Mouse (Mus musculus) heart, postnatal 0 days (tissue): Measurements from ENCODE around the gene Tmem104. TPM values are rescaled to one million over a fixed set of nuclear protein-coding genes. Genes with fewer than 3 reads are reported as not detected.

Experiments
- ATAC-seq: fragments of 200-750 bp; cut with Nextera tagmentation; 2 replicates; pipeline ENCODE4 v1.8.0; 2017; ENCODE audit warnings: low read depth, moderate number of reproducible peaks, moderate library complexity; ENCODE audit not compliant: insufficient read depth
- DNase-seq: peaks from one replicate; pipeline ENCODE4 v3.0.0-alpha.2; 2016; ENCODE audit warnings: low spot score
- H3K27ac ChIP-seq: fragments of 300-500 bp; sonication (generic); 2 replicates; pipeline ENCODE4 v1.5.1; 2014; ENCODE audit warnings: low read depth, mild to moderate bottlenecking
- H3K27me3 ChIP-seq: fragments of 300-500 bp; sonication (generic); 2 replicates; pipeline ENCODE4 v1.6.1; 2014; ENCODE audit warnings: low read length, mixed read lengths; ENCODE audit not compliant: control insufficient read depth, insufficient read depth
- H3K36me3 ChIP-seq: fragments of 300-500 bp; sonication (generic); replicated peaks from 2 replicates; pipeline ENCODE4 v1.6.1; 2014; ENCODE audit warnings: low read length, mixed read lengths; ENCODE audit not compliant: control insufficient read depth, insufficient read depth
- H3K4me1 ChIP-seq: fragments of 300-500 bp; sonication (generic); 2 replicates; pipeline ENCODE4 v1.6.1; 2014; ENCODE audit warnings: antibody characterized with exemption; ENCODE audit not compliant: control insufficient read depth, insufficient read depth
- H3K4me2 ChIP-seq: fragments of 300-500 bp; sonication (generic); 2 replicates; pipeline ENCODE4 v1.6.1; 2014; ENCODE audit warnings: low read depth, mild to moderate bottlenecking, low read length, moderate library complexity
- H3K4me3 ChIP-seq: fragments of 300-500 bp; sonication (generic); 2 replicates; pipeline ENCODE4 v1.5.1; 2014; ENCODE audit warnings: low read depth, low read length
- H3K9ac ChIP-seq: fragments of 300-500 bp; sonication (generic); replicated peaks from 2 replicates; pipeline ENCODE4 v1.6.1; 2014; ENCODE audit warnings: low read depth, low read length, mixed read lengths
- H3K9me3 ChIP-seq: fragments of 300-500 bp; sonication (generic); replicated peaks from 2 replicates; pipeline ENCODE4 v1.6.1; 2016; ENCODE audit warnings: low read length; ENCODE audit not compliant: control insufficient read depth
- CTCF ChIP-seq: IDR thresholded peaks from 2 replicates; pipeline ENCODE4 v1.5.1; 2016; ENCODE audit warnings: antibody characterized with exemption, control low read depth, low read depth
- EP300 ChIP-seq: IDR thresholded peaks from 2 replicates; pipeline ENCODE4 v1.6.1; 2016; ENCODE audit warnings: antibody characterized with exemption, low read depth
- WGBS: fragments of 180-500 bp; shearing (Covaris S2); extraction: QIAGEN DNeasy Blood & Tissue Kit; methylation state at CpG from one replicate; pipeline ENCODE4 v1.1.7; 2014; 5-methylcytosine and 5-hydroxymethylcytosine counted together
- polyA plus RNA-seq: library from polyadenylated mRNA; unstranded; fragments of >200 nt; fragmentation: Nextera tagmentation; extraction: Ambion mirVana; gene quantifications from 2 replicates; pipeline ENCODE4 v1.2.1, GENCODE M21; 2015
- total RNA-seq: library from RNA; depleted of rRNA; stranded (reverse); fragments of >200 nt; gene quantifications from 2 replicates; pipeline ENCODE4 v1.2.3, GENCODE M21; 2014; ENCODE audit warnings: low replicate concordance

Tmem104 gene
- total and polyA plus RNA-seq, 2 experiments from 2014 or later, result 4.1 to 6.4 TPM

- H3K27me3 ChIP-seq, result no peaks in the 10 kb centered on the region
- H3K27ac ChIP-seq, result peak overlapping the region; percentile 24; the same call in 1 of the 2 replicates
- no peak overlapping the region for H3K4me2 ChIP-seq
- ATAC-seq (no peak), DNase-seq (no peak)
- H3K9ac ChIP-seq, result no peak overlapping the region
- H3K36me3 ChIP-seq, result no peaks in the 10 kb centered on the region
- WGBS, result 64% methylated on average over 8 of the region's 8 CpGs
- H3K9me3 ChIP-seq, result no peaks in the 10 kb centered on the region
- TF ChIP-seq CTCF, result no peak
- no peak overlapping the region for H3K4me3 ChIP-seq
- H3K4me1 ChIP-seq, result peaks cover 7% of the 10 kb centered on the region
Observed at GRCm38 (mm10) chr11:115282295-115282694, 95.0 kb downstream of the Tmem104 start.

- H3K9ac ChIP-seq, result no peak overlapping the region
- H3K4me1 ChIP-seq, result peaks cover 3% of the 10 kb centered on the region
- H3K4me3 ChIP-seq, result no peak overlapping the region
- ATAC-seq, result peak; percentile 23; the same call in 1 of the 2 replicates
- no peaks in the 10 kb centered on the region for H3K9me3 ChIP-seq
- no peak overlapping the region for H3K27ac ChIP-seq
- TF ChIP-seq CTCF (no peak), EP300 (no peak)
- 73% methylated on average over 8 of the region's 8 CpGs for WGBS
- H3K36me3 ChIP-seq, result no peaks in the 10 kb centered on the region
- H3K4me2 ChIP-seq, result no peak overlapping the region
- DNase-seq, result no peak
- H3K27me3 ChIP-seq, result no peaks in the 10 kb centered on the region
Observed at GRCm38 (mm10) chr11:115282723-115283485, 95.6 kb downstream of the Tmem104 start.

GRCm38 (mm10) chr11:115283486-115283765 lies 96.1 kb downstream of the Tmem104 start:
- WGBS, result 62% methylated on average over 9 of the region's 9 CpGs
- Histone ChIP-seq H3K36me3 (no peaks in the 10 kb centered on the region), H3K9ac (no peak overlapping the region), H3K4me1 (no peaks in the 10 kb centered on the region), H3K9me3 (no peaks in the 10 kb centered on the region), H3K27me3 (no peaks in the 10 kb centered on the region), H3K4me2 (no peak overlapping the region), H3K4me3 (no peak overlapping the region), H3K27ac (no peak overlapping the region)
- DNase-seq, result no peak
- ATAC-seq, result 0 out of 2 replicates have a peak, but pooled peaks have one; percentile 18
- TF ChIP-seq EP300 (no peak), CTCF (no peak)

GRCm38 (mm10) chr11:115283891-115284620 lies 96.8 kb downstream of the Tmem104 start:
- no peak overlapping the region for H3K4me3 ChIP-seq
- no peak overlapping the region for H3K27ac ChIP-seq
- no peaks in the 10 kb centered on the region for H3K27me3 ChIP-seq
- H3K4me2 ChIP-seq, result no peak overlapping the region
- DNase-seq (no peak), ATAC-seq (no peak)
- H3K4me1 ChIP-seq, result no peaks in the 10 kb centered on the region
- TF ChIP-seq CTCF, result no peak
- no peak for TF ChIP-seq EP300
- 77% methylated on average over 12 of the region's 12 CpGs for WGBS
- H3K36me3 ChIP-seq, result no peaks in the 10 kb centered on the region
- H3K9me3 ChIP-seq, result no peaks in the 10 kb centered on the region
- H3K9ac ChIP-seq, result no peak overlapping the region

GRCm38 (mm10) chr11:115285282-115285681 lies 98.0 kb downstream of the Tmem104 start:
- Histone ChIP-seq H3K9ac (no peak overlapping the region), H3K27ac (no peak overlapping the region), H3K4me1 (no peaks in the 10 kb centered on the region), H3K4me3 (no peak overlapping the region), H3K9me3 (no peaks in the 10 kb centered on the region), H3K36me3 (no peaks in the 10 kb centered on the region), H3K27me3 (no peaks in the 10 kb centered on the region), H3K4me2 (no peak overlapping the region)
- no peak for ATAC-seq
- TF ChIP-seq CTCF (no peak), EP300 (no peak)
- no peak for DNase-seq
- whole genome bisulfite sequencing, result 42% methylated on average over 4 of the region's 4 CpGs
